Mouse (Mus musculus): ENCODE results near the gene Prop1. TPM values are rescaled to one million over a fixed set of nuclear protein-coding genes. Genes with fewer than 3 reads are reported as not detected.
A peak's percentile ranks its signal among the peaks of the same experiment; 100 is the strongest.

Prop1 gene
- total and polyA plus RNA-seq, 3 experiments: not detected

GRCm38 (mm10) chr11:50981667-50982066 lies 28.1 kb upstream of the Prop1 start, which contains the start of gene Olfr1377:
Olfr1377 (plus strand) TSS chr11:50981967.
- Histone ChIP-seq H3K27ac (ENCODE audit: control insufficient read depth, low read depth, low read length) (no peak within 1 kb of the TSS), H3K27me3 (ENCODE audit: control insufficient read depth in 1 of 2, insufficient read depth in 2 of 2, low read length in 2 of 2) (no peaks in the 10 kb centered on the region), H3K4me3 (ENCODE audit: control insufficient read depth in 1 of 2, insufficient read depth in 1 of 2, low read depth in 2 of 2, low read length in 2 of 2) (no peak within 1 kb of the TSS), H3K79me2 (ENCODE audit: control insufficient read depth, insufficient read depth, low read length, poor library complexity) (no peaks in the 10 kb centered on the region), H3K9me3 (replicated peaks; ENCODE audit: insufficient read depth, low read length) (no peaks in the 10 kb centered on the region), H3K36me3 (ENCODE audit: control insufficient read depth in 1 of 2, insufficient read depth in 2 of 2, low read length in 2 of 2) (no peaks in the 10 kb centered on the region), H3K9ac (ENCODE audit: control insufficient read depth, low read depth, low read length, poor library complexity, severe bottlenecking) (no peak within 1 kb of the TSS), H3K4me1 (ENCODE audit: control insufficient read depth in 1 of 2, insufficient read depth in 2 of 2, low read length in 2 of 2) (no peaks in the 10 kb centered on the region)
- TF ChIP-seq MAFK (IDR thresholded peaks at IDR 0.05; ENCODE audit: borderline replicate concordance, low read depth, low read length) (no peak), SIN3A (IDR thresholded peaks at IDR 0.05; ENCODE audit: low read length) (no peak), TBP (IDR thresholded peaks at IDR 0.05; ENCODE audit: low read depth, low read length) (no peak), POLR2AphosphoS5 (IDR thresholded peaks at IDR 0.05; ENCODE audit: borderline replicate concordance, low read depth, low read length) (no peak), MEF2A (IDR thresholded peaks at IDR 0.05; ENCODE audit: extremely low read depth, insufficient replicate concordance, low read depth, low read length, poor library complexity, severe bottlenecking) (no peak), MYB (IDR thresholded peaks at IDR 0.05; ENCODE audit: low read depth, low read length) (no peak), HCFC1 (IDR thresholded peaks at IDR 0.05; ENCODE audit: low read depth, low read length) (no peak), SMC3 (IDR thresholded peaks at IDR 0.05; ENCODE audit: low read depth, low read length) (no peak), ETS1 (IDR thresholded peaks at IDR 0.05; ENCODE audit: low read depth, low read length) (no peak), GATA1 (IDR thresholded peaks at IDR 0.05; ENCODE audit: low read depth, low read length) (no peak), ZKSCAN1 (IDR thresholded peaks at IDR 0.05; ENCODE audit: low read depth, low read length) (no peak), MAZ (IDR thresholded peaks at IDR 0.05; ENCODE audit: low read depth, low read length) (no peak), CTCF (IDR thresholded peaks at IDR 0.05 in 2 of 3, conservative IDR thresholded peaks at IDR 0.05 in 1 of 3; ENCODE audit: control insufficient read depth in 1 of 3, insufficient read depth in 1 of 3, low read depth in 2 of 3, low read length in 3 of 3, poor library complexity in 1 of 3, severe bottlenecking in 1 of 3) (no peak), POLR2AphosphoS2 (IDR thresholded peaks at IDR 0.05; ENCODE audit: low read length) (no peak), TAL1 (IDR thresholded peaks at IDR 0.05; ENCODE audit: low read length) (no peak), CHD2 (IDR thresholded peaks at IDR 0.05; ENCODE audit: low read length) (no peak), ZC3H11A (IDR thresholded peaks at IDR 0.05; ENCODE audit: low read depth, low read length) (no peak), NELFE (IDR thresholded peaks at IDR 0.05; ENCODE audit: low read depth, low read length) (no peak), EP300 (IDR thresholded peaks at IDR 0.05; ENCODE audit: low read depth in 1 of 2, low read length in 2 of 2) (no peak)
- DNase-seq (ENCODE audit: low read depth, low spot score): no peak

- Histone ChIP-seq H3K4me3 (ENCODE audit: control insufficient read depth in 1 of 2, insufficient read depth in 1 of 2, low read depth in 2 of 2, low read length in 2 of 2) (no peak overlapping the region), H3K79me2 (ENCODE audit: control insufficient read depth, insufficient read depth, low read length, poor library complexity) (no peaks in the 10 kb centered on the region), H3K9ac (ENCODE audit: control insufficient read depth, low read depth, low read length, poor library complexity, severe bottlenecking) (no peak overlapping the region), H3K27ac (ENCODE audit: control insufficient read depth, low read depth, low read length) (no peak overlapping the region), H3K9me3 (replicated peaks; ENCODE audit: insufficient read depth, low read length) (no peaks in the 10 kb centered on the region), H3K27me3 (ENCODE audit: control insufficient read depth in 1 of 2, insufficient read depth in 2 of 2, low read length in 2 of 2) (no peaks in the 10 kb centered on the region), H3K4me1 (ENCODE audit: control insufficient read depth in 1 of 2, insufficient read depth in 2 of 2, low read length in 2 of 2) (no peaks in the 10 kb centered on the region), H3K36me3 (ENCODE audit: control insufficient read depth in 1 of 2, insufficient read depth in 2 of 2, low read length in 2 of 2) (no peaks in the 10 kb centered on the region)
- no peak for DNase-seq (ENCODE audit: low read depth, low spot score)
- TF ChIP-seq UBTF (IDR thresholded peaks at IDR 0.05; ENCODE audit: borderline replicate concordance, insufficient read depth, low read depth, low read length): no peak
- TF ChIP-seq SMC3 (IDR thresholded peaks at IDR 0.05; ENCODE audit: low read depth, low read length): 0 out of 2 replicates have a peak, but pooled peaks have one; percentile 4
These were observed 23.7 kb upstream of the Prop1 start for GRCm38 (mm10) chr11:50977216-50977615.
